Mouse (Mus musculus): Measurements from ENCODE around the gene Mapk10. TPM values are rescaled to one million over a fixed set of nuclear protein-coding genes. Genes with fewer than 3 reads are reported as not detected.
A peak's percentile ranks its signal among the peaks of the same experiment; 100 is the strongest.
"Not testable (repeated sequence)": the region's sequence is repeated elsewhere in the genome, so short reads cannot be mapped to it uniquely, and the experiment has no call there.

Gene Mapk10
- polyA plus RNA-seq, 1 experiment = 0.07 TPM

DNA sequence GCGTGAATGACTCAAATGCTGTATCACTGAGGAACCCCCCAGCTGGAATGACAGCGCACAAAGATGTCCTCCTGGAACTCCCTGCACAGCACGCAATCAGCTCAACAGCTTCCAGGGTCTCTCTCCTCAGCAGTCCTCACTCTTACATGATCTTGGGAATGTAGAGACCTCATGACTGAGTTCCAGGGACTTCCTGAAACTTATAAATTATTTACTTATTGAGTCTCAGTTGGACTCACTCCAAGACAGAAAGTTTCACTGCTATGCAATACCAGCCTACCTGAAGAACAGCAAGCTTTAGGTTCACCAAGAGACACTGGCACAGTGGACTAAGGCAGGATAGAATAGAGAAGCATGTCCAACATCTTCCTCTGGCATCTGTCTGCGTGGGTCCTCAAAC lies 312.8 kb downstream of the Mapk10 start:
- no peak for TF ChIP-seq USF1 (IDR thresholded peaks at IDR 0.05; ENCODE audit: low read depth)
- Histone ChIP-seq H3K79me3 (ENCODE audit: low read depth) (no peaks in the 10 kb centered on the region), H3K36me3 (ENCODE audit: control insufficient read depth, insufficient read depth) (no peaks in the 10 kb centered on the region)

DNA sequence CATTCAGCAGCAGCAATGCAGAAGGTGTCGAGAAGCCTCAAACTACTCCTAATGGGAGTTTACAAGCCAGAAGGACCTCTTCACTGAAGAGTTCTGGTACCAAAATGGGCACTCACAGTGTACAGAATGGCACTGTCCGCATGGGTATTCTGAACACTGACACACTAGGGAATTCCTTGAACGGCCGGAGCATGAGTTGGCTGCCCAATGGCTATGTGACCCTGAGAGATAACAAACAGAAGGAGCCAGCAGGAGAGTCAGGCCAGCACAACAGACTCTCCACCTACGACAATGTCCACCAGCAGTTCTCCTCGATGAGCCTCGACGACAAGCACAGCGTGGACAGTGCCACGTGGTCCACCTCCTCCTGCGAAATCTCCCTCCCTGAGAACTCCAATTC lies 318.9 kb downstream of the Mapk10 start:
- TF ChIP-seq MYOG (IDR thresholded peaks at IDR 0.05; ENCODE audit: control insufficient read depth, extremely low read depth, insufficient read length) (no peak), MAX (IDR thresholded peaks at IDR 0.05) (no peak), CEBPB (IDR thresholded peaks at IDR 0.05; ENCODE audit: low read depth) (no peak), CTCF (IDR thresholded peaks at IDR 0.05; ENCODE audit: control insufficient read depth, insufficient read depth, insufficient read length) (no peak), FOSL1 (IDR thresholded peaks at IDR 0.05; ENCODE audit: insufficient read depth, low read length, poor library complexity, severe bottlenecking) (no peak), MYOD1 (IDR thresholded peaks at IDR 0.05; ENCODE audit: control insufficient read depth, insufficient read length, low read depth) (no peak), USF1 (IDR thresholded peaks at IDR 0.05; ENCODE audit: low read depth) (no peak)
- no peak overlapping the region for H3ac ChIP-seq (ENCODE audit: control insufficient read depth, insufficient read length, low read depth)
- no peaks in the 10 kb centered on the region for H3K36me3 ChIP-seq (ENCODE audit: control insufficient read depth, insufficient read depth)
- no peaks in the 10 kb centered on the region for H3K79me3 ChIP-seq (ENCODE audit: low read depth)
- no peak overlapping the region for H3K4me3 ChIP-seq (ENCODE audit: insufficient read depth, poor library complexity, severe bottlenecking)
- no peaks in the 10 kb centered on the region for H3K27me3 ChIP-seq (ENCODE audit: control insufficient read depth, insufficient read depth, insufficient read length)
- H3K79me2 ChIP-seq (ENCODE audit: control insufficient read depth, insufficient read depth) = no peaks in the 10 kb centered on the region

More for the DNA sequence above, 312.8 kb downstream of the Mapk10 start:
- Histone ChIP-seq H3K27me3 (ENCODE audit: control insufficient read depth, insufficient read depth, insufficient read length) (no peaks in the 10 kb centered on the region), H3K4me3 (ENCODE audit: insufficient read depth, poor library complexity, severe bottlenecking) (no peak overlapping the region), H3ac (ENCODE audit: control insufficient read depth, insufficient read length, low read depth) (no peak overlapping the region), H3K79me2 (ENCODE audit: control insufficient read depth, insufficient read depth) (no peaks in the 10 kb centered on the region)

DNA sequence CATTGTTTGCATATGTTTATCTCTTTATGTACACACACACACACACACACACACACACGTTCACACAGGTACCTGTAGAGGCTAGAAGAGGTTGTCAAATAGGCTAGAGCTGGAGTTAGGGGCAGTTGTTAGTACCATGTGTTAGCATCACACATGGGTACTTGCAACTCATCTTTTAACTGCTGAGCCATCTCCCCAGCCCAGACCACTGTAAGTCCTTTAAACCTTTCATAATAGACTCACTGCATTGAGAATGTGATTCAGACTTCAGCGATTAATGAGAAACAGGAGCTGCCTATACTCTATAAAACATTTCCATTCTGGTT lies 322.0 kb downstream of the Mapk10 start:
- H3K36me3 ChIP-seq (ENCODE audit: control insufficient read depth, insufficient read depth) = no peaks in the 10 kb centered on the region
- H3K27me3 ChIP-seq (ENCODE audit: control insufficient read depth, insufficient read depth, insufficient read length) = no peaks in the 10 kb centered on the region
- H3K79me2 ChIP-seq (ENCODE audit: control insufficient read depth, insufficient read depth) = no peaks in the 10 kb centered on the region
- H3K4me3 ChIP-seq (ENCODE audit: insufficient read depth, poor library complexity, severe bottlenecking) = no peak overlapping the region
- H3K79me3 ChIP-seq (ENCODE audit: low read depth) = no peaks in the 10 kb centered on the region
- H3ac ChIP-seq (ENCODE audit: control insufficient read depth, insufficient read length, low read depth) = no peak overlapping the region
- TF ChIP-seq FOSL1 (IDR thresholded peaks at IDR 0.05; ENCODE audit: insufficient read depth, low read length, poor library complexity, severe bottlenecking) (no peak), MYOD1 (IDR thresholded peaks at IDR 0.05; ENCODE audit: control insufficient read depth, insufficient read length, low read depth) (no peak), CTCF (IDR thresholded peaks at IDR 0.05; ENCODE audit: control insufficient read depth, insufficient read depth, insufficient read length) (no peak), CEBPB (IDR thresholded peaks at IDR 0.05; ENCODE audit: low read depth) (no peak), MYOG (IDR thresholded peaks at IDR 0.05; ENCODE audit: control insufficient read depth, extremely low read depth, insufficient read length) (no peak)

DNA sequence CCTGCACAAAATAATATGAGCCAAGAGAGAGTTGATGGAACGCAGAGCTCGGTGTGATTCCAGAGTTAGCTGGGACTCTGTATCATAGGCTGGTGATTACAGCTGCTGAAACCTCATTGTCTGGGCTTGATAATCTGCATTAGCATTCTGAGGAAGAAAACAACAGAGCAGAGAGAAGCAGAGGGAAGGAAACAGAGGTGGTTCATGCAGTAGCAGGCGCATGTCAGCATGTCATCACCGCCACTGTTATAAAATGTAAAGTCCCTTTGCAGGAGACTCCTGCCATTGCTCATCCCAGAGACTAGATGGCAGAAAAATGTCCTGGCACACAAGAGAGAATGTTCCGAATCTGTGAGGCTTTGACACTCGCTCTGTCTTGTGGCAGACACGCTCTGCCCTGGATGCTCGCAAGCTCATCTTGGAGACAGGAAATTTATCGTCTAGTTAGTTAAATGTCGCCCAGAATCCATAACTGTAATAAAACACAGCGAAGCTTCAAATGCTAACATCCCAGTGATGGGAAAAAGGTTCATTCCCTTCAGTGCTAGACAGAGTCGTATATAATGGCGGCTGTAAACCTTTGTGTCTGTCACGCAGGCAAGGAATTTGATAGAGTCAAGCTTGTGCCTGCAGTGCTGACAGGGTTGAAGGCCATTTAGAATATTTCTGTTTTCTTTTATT lies 322.5 kb downstream of the Mapk10 start:
- H3K36me3 ChIP-seq (ENCODE audit: control insufficient read depth, insufficient read depth) = no peaks in the 10 kb centered on the region
- H3K4me3 ChIP-seq (ENCODE audit: insufficient read depth, poor library complexity, severe bottlenecking) = no peak overlapping the region
- TF ChIP-seq MYOD1 (IDR thresholded peaks at IDR 0.05; ENCODE audit: control insufficient read depth, insufficient read length, low read depth) (no peak), MAX (IDR thresholded peaks at IDR 0.05) (no peak), MYOG (IDR thresholded peaks at IDR 0.05; ENCODE audit: control insufficient read depth, extremely low read depth, insufficient read length) (no peak), FOSL1 (IDR thresholded peaks at IDR 0.05; ENCODE audit: insufficient read depth, low read length, poor library complexity, severe bottlenecking) (no peak), CTCF (IDR thresholded peaks at IDR 0.05; ENCODE audit: control insufficient read depth, insufficient read depth, insufficient read length) (no peak), CEBPB (IDR thresholded peaks at IDR 0.05; ENCODE audit: low read depth) (no peak), USF1 (IDR thresholded peaks at IDR 0.05; ENCODE audit: low read depth) (no peak)
- no peaks in the 10 kb centered on the region for H3K79me3 ChIP-seq (ENCODE audit: low read depth)
- H3ac ChIP-seq (ENCODE audit: control insufficient read depth, insufficient read length, low read depth) = no peak overlapping the region
- no peaks in the 10 kb centered on the region for H3K27me3 ChIP-seq (ENCODE audit: control insufficient read depth, insufficient read depth, insufficient read length)
- H3K79me2 ChIP-seq (ENCODE audit: control insufficient read depth, insufficient read depth) = no peaks in the 10 kb centered on the region

DNA sequence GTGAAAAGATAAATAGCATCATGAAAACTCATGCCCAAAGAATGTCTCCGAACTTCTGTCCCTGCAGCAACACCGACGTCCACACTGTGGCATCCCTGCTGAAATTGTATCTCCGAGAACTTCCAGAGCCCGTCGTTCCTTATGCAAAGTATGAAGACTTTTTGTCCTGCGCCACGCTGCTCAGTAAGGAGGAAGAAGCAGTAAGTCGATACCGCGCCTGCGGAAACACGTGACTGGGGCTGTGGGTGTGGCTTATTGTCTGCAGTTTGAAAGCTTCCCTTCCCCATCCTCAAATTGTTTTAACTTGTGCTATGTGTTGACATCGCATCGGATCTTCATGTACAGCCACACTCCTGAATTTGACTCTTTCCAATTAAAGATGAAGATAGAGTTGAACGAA lies 335.5 kb downstream of the Mapk10 start:
- Histone ChIP-seq H3ac (ENCODE audit: control insufficient read depth, insufficient read length, low read depth) (no peak overlapping the region), H3K79me3 (ENCODE audit: low read depth) (no peaks in the 10 kb centered on the region), H3K79me2 (ENCODE audit: control insufficient read depth, insufficient read depth) (no peaks in the 10 kb centered on the region), H3K4me3 (ENCODE audit: insufficient read depth, poor library complexity, severe bottlenecking) (no peak overlapping the region), H3K36me3 (ENCODE audit: control insufficient read depth, insufficient read depth) (no peaks in the 10 kb centered on the region), H3K27me3 (ENCODE audit: control insufficient read depth, insufficient read depth, insufficient read length) (no peaks in the 10 kb centered on the region)
- no peak for TF ChIP-seq MAX (IDR thresholded peaks at IDR 0.05)
- TF ChIP-seq MYOG (IDR thresholded peaks at IDR 0.05; ENCODE audit: control insufficient read depth, extremely low read depth, insufficient read length) = no peak
- TF ChIP-seq MYOD1 (IDR thresholded peaks at IDR 0.05; ENCODE audit: control insufficient read depth, insufficient read length, low read depth) = no peak
- no peak for TF ChIP-seq CEBPB (IDR thresholded peaks at IDR 0.05; ENCODE audit: low read depth)

DNA sequence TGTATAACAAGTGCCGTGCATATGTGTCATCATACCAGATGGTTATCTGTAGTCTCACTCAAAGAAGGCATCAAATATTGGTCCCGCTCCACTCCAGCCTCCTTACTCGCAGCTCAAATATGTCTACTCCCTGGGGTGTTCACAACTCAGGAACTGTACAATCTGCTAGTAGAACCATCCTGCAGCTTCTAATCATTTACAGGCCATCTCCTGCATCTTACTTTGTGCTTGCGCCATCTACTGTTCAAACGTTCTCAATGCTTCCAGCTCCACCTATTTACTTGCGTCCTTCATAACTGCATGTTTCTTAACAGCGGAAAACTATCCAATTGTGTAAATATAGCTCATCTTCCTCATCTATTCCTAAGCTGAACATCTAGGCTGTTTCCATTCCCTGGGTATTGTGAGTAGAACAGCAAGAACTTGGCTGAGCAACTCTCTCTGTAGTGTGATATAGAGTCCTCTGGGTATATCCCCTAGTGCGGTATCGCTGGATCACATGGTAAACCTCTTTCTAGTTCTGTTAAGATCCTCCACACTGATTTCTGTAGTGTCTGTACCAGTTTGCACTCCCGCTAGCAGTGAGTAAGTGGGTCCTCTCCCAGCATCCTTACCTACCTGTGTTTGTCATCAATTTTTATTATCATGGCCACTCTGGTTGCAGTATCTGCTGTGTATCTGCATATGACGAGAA lies 336.4 kb downstream of the Mapk10 start:
- Histone ChIP-seq H3K79me2 (ENCODE audit: control insufficient read depth, insufficient read depth) (no peaks in the 10 kb centered on the region), H3K36me3 (ENCODE audit: control insufficient read depth, insufficient read depth) (no peaks in the 10 kb centered on the region), H3K27me3 (ENCODE audit: control insufficient read depth, insufficient read depth, insufficient read length) (no peaks in the 10 kb centered on the region), H3K4me3 (ENCODE audit: insufficient read depth, poor library complexity, severe bottlenecking) (no peak overlapping the region), H3K79me3 (ENCODE audit: low read depth) (no peaks in the 10 kb centered on the region), H3ac (ENCODE audit: control insufficient read depth, insufficient read length, low read depth) (no peak overlapping the region)
- TF ChIP-seq MYOG (IDR thresholded peaks at IDR 0.05; ENCODE audit: control insufficient read depth, extremely low read depth, insufficient read length) = no peak
- peak; percentile 65 for TF ChIP-seq CTCF (IDR thresholded peaks at IDR 0.05; ENCODE audit: control insufficient read depth, insufficient read depth, insufficient read length)

DNA sequence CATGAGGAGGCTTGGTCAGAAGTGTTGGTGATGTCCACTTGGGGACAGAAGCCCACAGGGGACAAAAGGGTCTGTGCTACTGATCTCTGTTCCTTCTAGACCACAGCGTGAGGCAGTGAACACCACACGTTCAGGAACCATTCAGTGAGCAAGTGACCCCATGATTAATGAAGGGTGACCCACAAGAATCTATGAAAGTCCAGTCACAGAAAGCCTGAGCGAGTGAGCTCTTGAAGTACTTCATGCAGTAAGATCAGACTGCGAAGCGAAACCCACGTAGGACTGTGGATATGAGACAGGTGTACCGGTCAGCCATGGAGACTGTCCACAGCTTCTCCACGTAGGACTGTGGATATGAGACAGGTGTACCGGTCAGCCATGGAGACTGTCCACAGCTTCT lies 338.1 kb downstream of the Mapk10 start:
- not testable (repeated sequence) for H3K79me2 ChIP-seq (ENCODE audit: control insufficient read depth, insufficient read depth); H3ac ChIP-seq (ENCODE audit: control insufficient read depth, insufficient read length, low read depth); H3K4me3 ChIP-seq (ENCODE audit: insufficient read depth, poor library complexity, severe bottlenecking); H3K79me3 ChIP-seq (ENCODE audit: low read depth); H3K36me3 ChIP-seq (ENCODE audit: control insufficient read depth, insufficient read depth); H3K27me3 ChIP-seq (ENCODE audit: control insufficient read depth, insufficient read depth, insufficient read length)
